Mouse (Mus musculus) ES-CJ7 (cell line): Measurements from ENCODE around the gene Cux2.
A peak's percentile ranks its signal among the peaks of the same experiment; 100 is the strongest.

Experiments
- DNase-seq: peaks from one replicate; pipeline ENCODE4 v3.0.0; 2011; ENCODE audit warnings: low read depth, low spot score

Cux2 gene

DNA sequence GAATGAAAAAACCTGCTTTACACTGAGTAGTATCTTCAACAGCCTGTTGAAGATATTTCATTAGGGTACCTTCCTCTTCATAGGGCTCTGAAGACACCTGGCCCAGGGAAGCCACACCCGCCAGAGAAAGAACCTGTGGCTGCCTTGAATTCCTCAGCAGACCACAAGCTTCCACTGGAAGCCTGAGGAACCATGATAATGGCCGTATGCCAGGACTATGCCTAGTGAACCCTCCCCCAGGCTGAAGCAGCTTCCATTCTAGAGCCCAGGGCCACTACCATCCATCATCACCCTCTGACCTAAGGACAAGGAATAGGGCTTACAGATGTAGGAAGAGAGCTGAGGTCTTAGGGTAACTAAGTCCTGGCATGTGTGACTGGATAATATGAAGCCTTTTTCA lies 229.7 kb downstream of the Cux2 start:
- no peak for DNase-seq

DNA sequence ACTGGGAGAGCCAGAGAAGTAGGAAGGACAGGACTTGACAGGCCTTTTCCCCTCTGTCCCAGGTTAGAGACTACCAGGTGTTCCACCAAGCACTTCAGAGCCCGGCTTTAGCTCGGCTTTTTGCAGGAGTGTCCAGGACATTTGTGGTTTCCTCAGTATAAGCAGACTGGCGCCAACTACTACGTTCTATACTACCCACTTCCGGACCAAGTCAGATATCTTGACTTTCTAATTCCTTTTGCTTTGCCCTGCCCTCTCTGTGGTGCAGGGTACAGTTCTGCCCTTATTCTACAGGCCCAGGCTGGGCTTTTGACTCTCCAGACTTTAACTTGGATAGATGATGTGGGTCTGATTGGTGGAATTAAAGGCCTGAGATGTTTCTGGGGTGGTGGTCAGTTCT lies 230.3 kb downstream of the Cux2 start:
- no peak for DNase-seq

DNA sequence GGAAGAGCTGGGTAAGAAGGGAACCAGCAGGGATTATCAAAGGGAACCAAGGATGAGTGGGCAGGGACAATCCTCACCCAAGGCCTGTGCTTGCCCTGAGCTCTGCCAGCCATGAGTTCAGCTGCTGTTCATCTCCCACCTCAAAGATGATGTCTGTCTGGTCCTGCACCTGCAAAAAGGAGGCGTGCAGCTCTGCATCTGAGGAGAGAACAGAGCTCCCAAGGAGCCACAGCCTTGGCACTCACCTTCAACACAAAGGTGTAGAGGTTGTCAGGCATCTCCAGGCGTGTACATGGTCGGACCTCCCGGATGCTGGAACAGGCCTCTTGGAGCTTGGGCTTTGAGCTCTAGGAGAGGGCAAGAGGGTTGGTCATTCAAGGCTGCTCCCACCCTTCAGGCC lies 231.0 kb downstream of the Cux2 start:
- DNase-seq = no peak

DNA sequence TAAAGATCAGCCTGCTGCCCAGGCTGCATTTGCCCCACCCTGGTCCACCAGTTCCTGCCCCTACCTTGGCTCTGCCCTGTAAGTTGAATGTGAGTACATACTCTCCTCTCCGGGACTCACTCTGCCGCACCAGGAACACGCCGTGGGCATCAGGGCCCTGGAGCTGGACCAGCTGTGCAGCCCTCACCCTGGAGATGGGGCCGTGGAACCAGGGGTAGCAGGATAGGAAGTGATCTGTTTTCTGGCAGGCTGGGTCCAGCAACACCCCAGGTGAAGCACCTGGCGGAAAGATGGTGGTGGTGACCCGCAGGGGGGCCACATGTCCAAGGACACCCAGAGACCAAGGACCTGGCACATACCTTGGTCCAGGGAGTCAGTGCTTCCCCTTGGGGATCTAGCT lies 231.5 kb downstream of the Cux2 start:
- DNase-seq = no peak

DNA sequence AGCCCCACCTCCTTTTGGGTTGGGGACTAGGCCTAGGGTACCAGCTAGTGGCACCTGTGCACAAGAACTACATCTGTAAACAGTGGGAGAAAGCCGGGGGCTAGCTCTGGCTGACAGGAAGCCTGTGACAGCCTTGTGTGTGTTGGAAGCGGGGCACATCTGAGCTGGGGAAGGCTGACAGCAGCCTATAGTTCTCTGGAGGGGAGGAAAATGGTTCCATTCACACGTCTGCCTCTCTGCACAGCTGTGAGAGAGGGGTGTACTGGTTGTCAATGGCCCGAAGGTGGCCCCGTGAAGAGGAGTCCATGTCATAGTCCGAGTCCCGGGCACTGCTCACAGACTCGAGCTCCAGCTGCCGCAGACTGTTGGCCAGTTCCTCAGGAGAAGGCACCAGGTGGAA lies 232.4 kb downstream of the Cux2 start:
- no peak for DNase-seq

DNA sequence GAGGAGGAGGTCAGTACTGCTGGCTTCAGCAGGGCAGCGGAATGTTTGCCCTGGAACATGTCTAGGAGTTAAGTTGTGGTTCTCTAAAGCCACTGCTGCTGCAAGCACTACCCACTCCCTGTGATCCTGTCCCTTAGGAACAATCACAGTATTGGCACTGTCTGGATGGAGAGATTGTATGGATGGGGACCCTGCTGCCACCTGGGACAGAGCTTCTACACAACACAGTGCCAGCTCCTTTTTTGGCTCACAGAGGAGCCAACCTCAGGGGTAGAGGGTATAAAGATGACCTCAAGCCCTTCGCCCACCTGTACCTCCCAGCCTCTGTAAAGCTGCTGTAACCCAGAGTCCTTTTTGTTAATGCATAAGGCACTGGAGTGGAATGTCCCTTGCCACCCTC lies 233.3 kb downstream of the Cux2 start:
- DNase-seq = no peak

DNA sequence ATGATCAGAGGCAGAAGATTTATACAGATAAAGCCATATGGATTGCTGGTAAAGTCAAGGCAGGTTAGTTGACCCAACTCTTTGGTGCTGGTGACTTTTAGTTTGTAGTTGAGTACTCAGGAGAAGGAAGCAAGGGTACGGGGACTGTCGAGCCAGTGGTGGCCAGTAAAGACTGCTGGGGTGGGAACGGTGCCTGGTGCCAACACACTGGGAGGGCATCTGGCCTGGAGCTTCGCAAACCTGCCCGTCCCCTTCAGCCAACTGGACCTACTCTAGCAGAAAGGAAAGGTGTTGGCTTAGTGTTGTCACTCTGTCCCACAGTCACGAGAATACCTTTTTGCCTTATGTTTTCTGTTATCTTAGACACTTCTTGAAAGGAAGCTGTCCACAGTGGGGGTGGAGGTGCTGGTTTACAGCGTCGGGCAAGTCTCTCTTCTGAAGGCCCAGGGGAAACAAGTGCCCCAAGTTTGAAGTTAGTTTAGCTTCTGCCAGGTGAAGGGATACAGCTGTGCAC lies 234.0 kb downstream of the Cux2 start:
- no peak for DNase-seq

DNA sequence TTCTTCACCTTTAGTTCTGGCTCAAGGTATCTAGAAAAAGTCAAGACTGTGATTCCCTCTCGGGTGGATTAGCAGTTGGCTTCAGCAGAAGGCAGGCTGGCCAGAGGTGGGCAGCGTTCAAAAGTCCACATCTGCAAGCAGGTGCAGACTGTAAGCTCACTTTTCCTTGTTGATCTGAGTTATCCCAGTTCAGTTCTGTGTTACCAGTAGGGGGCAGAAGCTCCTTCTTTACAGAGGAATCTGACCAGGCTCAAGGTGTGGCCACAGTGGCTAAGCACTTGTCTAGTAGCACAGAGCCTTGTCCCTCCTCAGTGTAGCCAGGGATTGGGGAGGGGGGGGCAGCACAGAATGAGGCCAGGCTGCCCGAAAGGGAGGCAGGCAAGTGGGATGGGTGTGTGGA lies 234.8 kb downstream of the Cux2 start:
- peak; percentile 78 for DNase-seq

DNA sequence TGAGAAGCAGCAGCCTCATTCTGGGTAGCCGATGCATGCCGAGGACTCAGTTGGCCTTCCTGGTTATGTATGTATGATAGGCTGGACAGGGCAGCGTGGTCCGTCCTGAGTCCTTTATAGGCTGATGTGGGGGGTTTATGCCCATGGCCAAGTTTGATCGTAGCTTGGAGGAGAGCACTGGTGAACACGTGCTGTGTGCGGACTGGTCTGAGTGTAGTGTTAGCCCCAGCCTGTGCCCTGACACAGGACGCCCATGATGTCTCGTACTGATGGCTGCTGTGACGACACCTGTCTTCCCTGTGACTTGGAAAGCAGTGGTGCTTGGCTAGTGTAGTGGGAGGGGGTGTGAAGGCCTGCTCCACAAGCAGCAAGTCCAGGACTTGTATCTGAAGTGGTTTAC lies 236.2 kb downstream of the Cux2 start:
- no peak for DNase-seq

DNA sequence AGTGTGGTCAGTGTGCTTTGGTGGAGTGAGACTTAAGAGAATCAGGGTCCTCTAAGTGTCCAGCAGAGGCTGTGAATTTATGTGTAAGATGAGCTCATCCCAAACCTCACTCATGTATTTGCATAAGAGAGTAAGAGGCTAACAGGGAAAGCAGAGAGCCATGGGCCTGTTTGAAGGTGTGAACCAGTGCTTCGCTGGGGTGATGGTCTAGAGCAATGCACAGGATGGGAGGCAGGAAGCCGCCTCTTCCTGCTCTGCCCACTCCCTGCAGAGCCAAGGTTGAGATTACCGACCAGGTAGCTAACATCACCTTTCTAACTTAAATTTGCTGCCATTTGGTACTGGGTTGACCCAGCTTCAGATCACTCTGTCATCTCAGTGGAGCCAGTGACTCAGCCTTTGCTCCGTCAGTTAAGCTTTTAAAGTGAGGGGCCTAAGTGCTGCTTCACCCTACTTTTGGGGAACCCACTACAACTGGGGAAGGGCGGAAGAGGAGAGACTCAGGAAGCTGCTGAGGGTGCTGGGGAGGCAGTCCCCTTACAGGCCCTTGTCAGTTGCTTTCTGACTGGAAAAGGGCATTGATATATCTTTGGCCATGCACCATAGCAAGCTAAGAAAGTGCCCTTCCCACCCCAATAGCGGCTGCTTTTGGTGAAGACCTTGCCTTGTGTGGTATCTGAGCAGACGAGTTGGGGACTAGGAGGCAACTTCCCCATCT lies 237.2 kb downstream of the Cux2 start:
- no peak for DNase-seq

DNA sequence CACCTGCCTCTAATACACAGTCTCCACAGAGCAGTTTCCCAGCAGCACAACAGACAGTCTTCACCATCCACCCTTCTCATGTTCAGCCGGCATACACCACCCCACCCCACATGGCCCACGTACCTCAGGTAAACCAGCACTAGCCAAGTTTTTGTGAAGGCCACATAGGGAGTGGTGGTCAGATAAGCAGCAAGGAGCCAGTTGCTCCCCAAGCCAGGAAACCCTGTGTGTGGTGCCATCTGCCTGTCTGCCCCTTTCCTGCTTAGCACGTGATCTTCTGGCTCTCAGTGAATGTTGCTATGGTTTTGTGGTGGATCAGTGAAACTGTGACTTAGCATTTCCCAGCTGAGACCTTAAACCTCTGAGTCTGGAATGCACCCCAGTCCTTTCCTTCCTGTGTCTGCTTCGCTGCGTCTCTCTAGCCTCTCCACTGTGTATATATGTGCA lies 238.4 kb downstream of the Cux2 start:
- no peak for DNase-seq

DNA sequence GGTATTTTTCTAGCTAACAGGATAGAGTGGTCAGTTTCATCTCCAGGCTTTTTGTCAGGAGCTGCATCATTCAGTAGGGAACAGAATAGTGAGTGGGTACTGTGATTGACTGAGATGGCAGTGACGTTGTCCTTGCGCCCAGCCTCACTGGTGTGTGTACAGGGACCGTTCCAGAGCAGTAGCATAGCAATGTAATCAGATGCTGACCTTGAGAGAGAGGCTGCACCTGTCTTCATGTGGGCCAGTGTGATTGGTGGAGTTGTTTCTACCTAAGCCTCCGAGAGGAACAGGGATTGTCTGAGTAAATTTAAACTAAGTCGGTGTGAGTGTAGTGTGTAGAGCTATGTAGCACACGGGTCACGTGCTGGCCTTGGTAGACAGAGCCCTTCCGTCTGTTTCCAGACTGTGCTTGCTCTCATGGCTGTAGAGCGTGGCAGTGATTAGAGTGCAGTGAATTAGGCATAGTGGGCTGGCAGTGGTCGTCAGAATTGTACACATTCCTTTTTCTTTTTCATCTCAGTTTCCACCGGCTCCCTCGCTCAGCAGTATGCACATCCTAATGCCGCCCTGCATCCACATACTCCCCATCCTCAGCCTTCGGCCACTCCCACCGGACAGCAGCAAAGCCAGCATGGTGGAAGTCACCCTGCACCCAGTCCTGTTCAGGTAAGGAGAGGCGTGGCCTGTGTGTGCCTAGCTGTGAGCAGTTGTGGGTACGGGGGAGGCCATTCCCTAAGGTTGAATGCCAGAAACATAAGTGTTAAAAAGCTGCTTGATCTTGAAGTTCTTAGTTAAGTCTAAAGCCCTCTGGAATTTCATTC lies 239.4 kb downstream of the Cux2 start:
- DNase-seq = no peak

DNA sequence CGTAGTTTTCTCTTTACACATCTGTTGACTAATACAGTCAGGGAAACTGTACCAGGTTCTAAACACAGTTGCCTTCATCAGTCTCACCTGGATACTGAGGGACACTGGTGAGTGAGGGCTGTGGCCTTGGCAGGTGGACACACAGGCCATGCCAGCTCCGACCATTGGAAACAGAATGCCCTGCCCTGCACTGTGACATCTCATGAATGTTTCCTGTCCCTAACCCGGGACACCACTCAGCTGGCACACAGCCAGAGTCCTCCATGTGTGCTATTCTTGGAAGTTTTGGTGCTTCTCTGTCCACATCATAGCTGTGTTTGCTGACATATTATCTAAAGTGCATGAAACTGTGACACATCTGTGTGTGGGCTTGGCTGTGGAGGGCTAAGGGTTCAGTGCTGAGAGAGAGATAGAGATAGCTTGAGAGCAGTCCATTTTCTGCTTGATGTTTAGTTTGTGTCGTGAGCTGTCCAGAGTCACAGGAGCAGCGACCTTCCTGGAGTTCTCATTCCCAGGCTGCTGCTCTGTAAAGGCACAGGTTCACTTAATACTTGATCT lies 240.2 kb downstream of the Cux2 start:
- no peak for DNase-seq

DNA sequence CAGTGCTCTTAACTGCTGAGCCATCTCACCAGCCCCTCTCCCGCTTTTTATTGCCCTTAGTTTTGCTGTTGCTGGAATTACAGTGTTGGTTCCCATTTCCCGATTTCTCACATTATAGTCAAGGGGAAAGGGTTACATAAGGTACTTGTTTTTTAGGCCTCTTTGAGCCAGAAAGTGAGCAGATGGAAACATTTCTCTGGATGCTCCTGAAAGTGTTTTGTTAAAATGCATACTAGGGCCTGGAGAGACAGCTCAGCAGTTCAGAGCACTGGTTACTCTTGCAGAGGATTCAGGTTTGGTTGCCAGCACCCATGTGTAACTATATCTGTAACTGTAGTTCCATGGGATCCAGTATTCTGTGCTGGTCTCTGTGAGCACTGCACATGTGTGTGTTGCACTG lies 241.7 kb downstream of the Cux2 start:
- no peak for DNase-seq

DNA sequence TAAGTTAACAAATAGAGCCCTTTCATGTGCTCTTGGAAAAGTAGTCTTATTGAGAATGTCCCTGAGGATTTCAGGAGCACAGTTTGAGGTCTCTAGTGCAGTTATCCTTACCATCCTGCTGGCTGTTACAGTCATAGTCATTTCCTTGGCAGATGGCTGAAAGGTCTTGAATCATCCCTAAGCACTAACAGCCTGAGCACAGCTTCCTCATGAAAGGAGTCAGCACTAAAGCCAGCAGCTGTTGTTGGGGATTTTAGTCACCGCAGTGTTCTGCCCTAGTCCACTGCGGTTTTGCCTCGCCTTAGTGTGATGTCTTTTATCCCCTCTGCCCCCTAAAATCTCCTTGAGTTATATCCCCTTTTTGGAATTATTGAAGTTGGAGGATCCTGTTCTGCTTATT lies 242.7 kb downstream of the Cux2 start:
- DNase-seq = no peak
